Mouse (Mus musculus) layer of hippocampus, adult 6 months (tissue): ENCODE measurements around the gene Atp1a4. TPM values are rescaled to one million over a fixed set of nuclear protein-coding genes. Genes with fewer than 3 reads are reported as not detected.

ENCODE experiments used
- long read RNA-seq, 2 experiments: library from polyadenylated mRNA; unstranded; transcript quantifications; one replicate each; pipeline ENCODE4 v2.0.0; 2019 to 2020
- polyA plus RNA-seq: library from polyadenylated mRNA; unstranded; fragments of <200 nt; fragmentation: Nextera tagmentation; gene quantifications from 2 replicates; pipeline ENCODE4 v1.2.3, GENCODE M21; 2021

The Atp1a4 gene
- polyA plus RNA-seq = not detected in 2 replicates
- long read RNA-seq, experiment 1 = 0 reads
- long read RNA-seq, experiment 2 = 0 reads

GRCm38 (mm10) chr1:172258314-172258713 is at the start of gene Atp1a4:
Gene Atp1a4, minus strand, starts transcription at chr1:172258414.

GRCm38 (mm10) chr1:172297611-172298537 is 39.7 kb upstream of the Atp1a4 start, which contains the start of gene Atp1a2:
Gene Atp1a2, minus strand, starts transcription at chr1:172298064.

DNA sequence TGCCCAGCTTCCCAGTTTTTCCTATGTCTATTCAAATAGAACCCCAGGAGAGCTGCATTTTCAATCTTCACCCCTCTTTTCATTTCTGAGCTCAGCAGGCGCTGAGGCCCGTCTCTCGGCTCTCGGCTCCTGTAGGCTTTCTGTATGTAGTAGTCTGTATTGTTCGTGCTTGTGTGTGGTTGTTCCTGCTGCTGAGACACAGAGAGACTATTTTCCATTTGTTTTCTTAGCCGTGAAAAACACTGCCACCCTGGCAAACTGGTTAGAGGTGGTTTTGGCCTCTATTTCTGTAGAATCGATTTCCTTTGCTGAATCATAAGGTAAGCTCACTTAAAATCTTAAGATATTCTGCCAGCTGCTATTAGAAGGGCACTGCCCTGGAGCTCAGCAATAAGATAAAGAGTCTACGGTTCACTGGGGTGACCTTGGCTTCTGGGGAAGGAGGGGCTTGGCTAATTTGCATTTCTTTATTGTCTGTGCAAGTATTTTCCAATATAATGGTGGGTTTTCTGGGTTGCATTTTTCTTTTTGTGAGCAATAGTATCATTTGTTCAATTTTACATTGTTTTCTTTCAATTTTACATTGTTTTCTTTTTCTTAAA is 3.4 kb upstream of the Atp1a4 start, which contains the start of gene Igsf8:
TSS of gene Igsf8 (plus strand) at position 165 of the 602 bp plus-strand sequence.

DNA sequence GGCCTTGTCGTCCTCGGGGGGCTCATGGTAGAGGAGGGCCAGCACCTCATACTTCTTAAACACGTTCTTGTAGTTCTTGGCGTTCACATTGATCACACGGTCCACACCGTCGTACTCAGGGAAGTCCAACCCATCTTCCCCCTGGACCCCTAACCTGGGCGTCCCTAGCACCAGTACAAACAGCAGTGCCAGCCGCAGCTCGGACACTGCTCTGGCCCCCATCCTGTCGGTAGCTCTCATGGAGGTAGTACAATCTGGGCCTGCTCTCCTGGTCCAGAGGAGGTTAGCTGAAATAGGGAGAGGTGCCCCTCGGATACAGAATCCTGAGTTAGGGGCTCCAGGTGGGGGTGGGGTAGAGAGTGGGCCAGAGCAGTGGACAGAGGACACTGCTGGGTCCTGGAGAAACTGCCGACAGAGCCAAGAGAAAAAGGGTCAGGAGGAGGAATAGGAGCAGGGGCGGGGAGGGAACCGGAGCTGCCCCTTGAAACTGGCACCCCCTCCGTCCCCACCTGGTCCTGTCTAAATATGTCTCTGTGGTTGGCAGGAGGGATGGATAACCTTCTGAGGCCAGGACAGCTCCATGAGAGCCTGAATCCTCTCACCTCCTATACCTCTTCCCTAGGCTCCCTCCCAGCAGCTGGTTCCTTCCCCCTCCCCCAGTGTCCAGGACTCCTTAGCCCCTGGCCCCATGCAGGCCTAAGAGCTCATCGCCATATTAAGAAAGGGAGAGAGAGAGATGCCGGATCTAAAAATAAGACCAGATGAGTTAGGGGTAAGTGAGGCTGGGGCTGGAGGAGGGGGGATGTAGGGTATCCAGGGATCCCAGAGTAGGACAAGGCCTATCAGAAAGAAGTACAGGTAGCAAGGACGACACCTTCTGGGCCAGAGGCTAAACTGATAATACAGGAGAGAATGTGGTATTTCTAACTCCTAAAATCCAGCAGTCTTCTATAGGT is 38.5 kb downstream of the Atp1a4 start, which contains the start of gene Casq1:
TSS of gene Casq1 (minus strand) at position 418 of the 956 bp plus-strand sequence.

DNA sequence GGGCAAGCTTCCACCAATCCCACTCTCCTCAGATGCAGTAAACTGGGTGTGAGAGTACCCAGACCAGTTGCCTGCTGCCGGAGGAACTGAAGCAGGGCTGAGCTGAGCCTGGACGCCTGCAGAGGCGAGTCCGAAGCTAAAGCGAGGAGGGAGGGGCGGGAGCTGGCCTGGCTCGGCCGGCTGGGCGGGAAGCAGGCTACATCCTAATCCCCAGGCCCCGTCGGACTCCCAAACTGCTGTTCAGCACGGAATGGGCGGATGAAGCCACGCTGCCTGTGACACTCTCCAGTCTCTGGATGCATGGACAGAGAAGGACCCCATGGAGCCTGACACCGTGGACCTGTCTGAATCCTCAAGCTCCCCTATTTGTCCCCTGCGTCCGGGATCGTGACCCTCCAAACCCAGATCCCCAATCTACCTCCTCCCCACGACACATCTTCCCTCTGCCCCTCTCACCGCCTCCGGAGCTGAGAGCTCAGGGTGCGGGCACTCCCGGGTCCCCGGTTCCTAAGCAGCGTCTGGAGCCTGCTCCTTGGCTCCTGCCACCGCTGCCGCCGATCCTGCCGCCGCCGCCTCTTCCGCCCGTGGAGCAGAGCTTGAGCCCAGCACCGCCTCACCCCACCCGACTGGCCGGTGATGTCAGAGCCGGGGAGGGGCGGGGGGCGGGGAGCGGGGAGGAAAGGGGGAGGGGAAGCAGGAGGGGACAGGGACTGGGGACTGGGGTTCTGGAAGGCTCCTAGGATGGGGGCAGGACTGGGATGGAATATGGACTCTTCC is 51.9 kb downstream of the Atp1a4 start, which contains the start of gene Pea15a:
TSS of gene Pea15a (minus strand) at position 664 of the 777 bp plus-strand sequence.

Other genes with a start within 250 kb of the Atp1a4 start
- 10.3 and 11.7 TPM in 2 replicates for gene Vangl2, start 230.0 kb downstream of the Atp1a4 start, polyA plus RNA-seq
- gene Nhlh1, start 200.8 kb downstream of the Atp1a4 start, polyA plus RNA-seq = 0.39 and 0.53 TPM in 2 replicates
- gene Copa, start 175.9 kb downstream of the Atp1a4 start, polyA plus RNA-seq = 110 and 111 TPM in 2 replicates
- gene Ncstn, start 175.6 kb downstream of the Atp1a4 start, polyA plus RNA-seq = 40.9 and 41.7 TPM in 2 replicates
- 87.1 and 95.5 TPM in 2 replicates for gene Pex19, start 131.7 kb downstream of the Atp1a4 start, polyA plus RNA-seq
- 49.7 and 59.1 TPM in 2 replicates for gene Dcaf8, start 110.3 kb downstream of the Atp1a4 start, polyA plus RNA-seq
- gene Pea15a, start 51.6 kb downstream of the Atp1a4 start, polyA plus RNA-seq = 433 and 485 TPM in 2 replicates
- gene Casq1, start 38.5 kb downstream of the Atp1a4 start, polyA plus RNA-seq = 0.90 and 0.97 TPM in 2 replicates
- 87.6 and 111 TPM in 2 replicates for gene Igsf8, start 3.2 kb upstream of the Atp1a4 start, polyA plus RNA-seq
- 143 and 146 TPM in 2 replicates for gene Atp1a2, start 39.6 kb upstream of the Atp1a4 start, polyA plus RNA-seq
- gene Kcnj9, start 70.9 kb upstream of the Atp1a4 start, polyA plus RNA-seq = 11.6 and 12.5 TPM in 2 replicates
- gene Kcnj10, start 82.8 kb upstream of the Atp1a4 start, polyA plus RNA-seq = 19.2 and 29.3 TPM in 2 replicates
- 2.8 TPM in 2 replicates for gene Pigm, start 118.1 kb upstream of the Atp1a4 start, polyA plus RNA-seq
- 1.6 and 2.0 TPM in 2 replicates for gene Slamf9, start 216.9 kb upstream of the Atp1a4 start, polyA plus RNA-seq
- gene Igsf9, start 223.4 kb upstream of the Atp1a4 start, polyA plus RNA-seq = 0.35 and 0.67 TPM in 2 replicates
- 13.4 and 13.8 TPM in 2 replicates for gene Tagln2, start 241.6 kb upstream of the Atp1a4 start, polyA plus RNA-seq